Mouse (Mus musculus) mouse trophoblast stem cell (cell line): ENCODE data around the gene Slc6a14.

Experiments
- in situ Hi-C, 2 experiments: fragments of 300-500 bp; cut with MseI, MboI; formaldehyde crosslinking; loops; 2 replicates in 1 of 2; 3 replicates in 1 of 2; pipeline ENCODE4 v1.15.1; 2025

Gene Slc6a14

GRCm38 (mm10) chrX:21714829-21715228 lies at the start of gene Slc6a14:
TSS of gene Slc6a14 (plus strand) at chrX:21714896.
- in situ Hi-C loops: no loop called here

GRCm38 (mm10) chrX:21670896-21671295 lies 43.8 kb upstream of the Slc6a14 start:
- in situ Hi-C loops: no loop called here

DNA sequence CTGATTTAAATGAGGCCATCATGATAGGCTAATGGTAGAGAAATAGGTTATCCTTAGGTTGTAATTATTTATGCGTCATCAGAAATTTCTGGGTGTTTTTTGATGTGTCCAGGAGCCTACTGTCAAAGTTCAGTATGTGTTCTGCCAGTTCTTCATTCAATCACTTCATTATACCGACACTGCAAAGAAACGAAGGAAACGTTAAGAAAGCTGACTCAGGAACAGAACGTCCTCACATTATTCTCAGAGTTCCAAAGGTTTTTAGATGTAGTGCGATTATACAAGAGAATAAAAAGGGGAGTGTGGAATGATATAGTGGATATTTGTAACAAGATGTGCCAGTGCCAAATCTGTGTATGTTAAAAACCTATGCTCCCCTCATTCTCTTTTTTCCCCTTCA lies 19.5 kb upstream of the Slc6a14 start:
- in situ Hi-C loops: no loop called here

DNA sequence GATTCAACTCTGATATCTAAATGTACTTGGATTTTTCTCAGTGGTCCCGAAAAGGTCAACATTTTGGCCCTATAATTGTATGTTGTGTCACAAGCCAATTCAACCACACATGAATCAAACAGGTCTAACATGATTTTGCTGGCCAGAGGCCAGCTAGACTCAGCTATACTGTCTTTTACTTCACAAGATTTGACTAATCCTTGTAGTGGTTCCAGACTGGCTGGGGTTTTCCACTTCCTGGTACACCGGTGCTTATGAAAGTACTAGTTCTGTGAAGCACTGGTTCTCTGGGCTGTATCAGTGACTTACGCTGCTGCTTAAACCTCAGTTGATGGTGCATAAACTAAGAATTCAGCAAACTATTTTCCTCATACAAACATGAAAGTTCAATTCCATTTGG lies 19.0 kb upstream of the Slc6a14 start:
- in situ Hi-C loops: no loop called here

DNA sequence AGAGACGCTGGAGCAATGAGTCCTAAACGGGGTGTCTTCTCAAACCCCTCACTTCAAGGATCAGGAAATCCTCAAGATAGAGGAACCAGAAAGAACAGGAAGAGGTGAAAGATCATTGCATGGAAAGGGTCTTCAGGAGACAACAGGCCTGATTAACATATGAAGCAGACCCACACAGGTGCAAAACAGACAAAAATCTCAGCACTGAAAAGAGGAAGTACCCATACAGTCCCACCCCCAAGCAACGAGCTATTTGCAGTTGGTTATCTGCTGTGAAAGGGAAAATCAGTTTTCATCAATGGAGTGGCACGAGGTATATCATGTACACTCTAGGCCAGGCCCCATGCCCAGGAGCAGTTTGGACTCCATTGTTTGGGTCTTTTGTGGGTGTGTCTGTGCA lies 13.1 kb upstream of the Slc6a14 start:
- in situ Hi-C loops: no loop called here

DNA sequence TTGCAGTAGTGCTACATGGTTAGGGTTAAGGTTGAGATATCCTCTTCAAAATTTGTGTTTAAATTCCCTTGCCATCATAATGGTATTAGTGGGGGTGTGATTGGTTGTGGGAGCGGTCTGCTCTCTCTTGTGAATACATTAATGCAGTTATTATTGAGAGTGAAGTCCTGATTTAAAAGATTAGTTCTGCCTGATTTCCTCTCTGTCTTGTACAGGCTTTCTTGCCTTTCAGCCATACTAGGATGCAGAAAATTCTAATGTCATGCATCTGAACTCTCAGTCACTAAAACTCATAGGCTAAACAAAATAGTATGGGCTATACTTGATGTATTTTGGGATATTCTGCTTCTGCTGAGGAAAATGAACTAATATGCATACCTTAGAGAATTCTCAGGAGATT lies 10.2 kb upstream of the Slc6a14 start:
- in situ Hi-C loops: no loop called here

DNA sequence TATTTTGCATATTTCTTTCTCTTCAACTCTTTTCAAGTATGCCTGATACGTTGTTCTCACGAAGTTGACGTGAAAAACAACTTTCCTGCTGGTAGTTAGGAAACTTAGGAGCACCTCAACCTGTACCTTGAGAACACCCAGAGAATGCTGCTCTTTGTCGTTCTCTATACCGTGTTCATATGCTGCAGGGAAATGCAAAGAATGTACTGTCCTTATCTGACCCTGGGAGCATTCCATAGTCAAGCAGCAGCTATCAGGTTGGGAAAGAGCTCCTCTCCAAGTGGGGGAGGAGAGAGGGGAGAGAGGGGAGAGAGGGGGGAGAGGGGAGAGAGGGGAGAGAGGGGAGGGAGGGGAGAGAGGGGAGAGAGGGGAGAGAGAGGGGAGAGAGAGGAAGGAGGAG lies 597 bp downstream of the Slc6a14 start:
- in situ Hi-C loops: no loop called here

GRCm38 (mm10) chrX:21716885-21717284 lies 2.2 kb downstream of the Slc6a14 start:
- in situ Hi-C loops: no loop called here

- in situ Hi-C loops: no loop called here
Observed at GRCm38 (mm10) chrX:21744997-21745396, 30.3 kb downstream of the Slc6a14 start, which contains the start of gene Gm28269. TSS of gene Gm28269 (minus strand) at chrX:21745097.
